Mouse (Mus musculus) ovary, adult 18-20 months (tissue): ENCODE measurements around the gene Tmem207.
"Not testable (repeated sequence)": the region's sequence is repeated elsewhere in the genome, so short reads cannot be mapped to it uniquely, and the experiment has no call there.

Experiments used
- DNase-seq: peaks from one replicate; pipeline ENCODE4 v3.0.0; 2022; ENCODE audit warnings: low spot score, mixed read lengths

Gene Tmem207

DNA sequence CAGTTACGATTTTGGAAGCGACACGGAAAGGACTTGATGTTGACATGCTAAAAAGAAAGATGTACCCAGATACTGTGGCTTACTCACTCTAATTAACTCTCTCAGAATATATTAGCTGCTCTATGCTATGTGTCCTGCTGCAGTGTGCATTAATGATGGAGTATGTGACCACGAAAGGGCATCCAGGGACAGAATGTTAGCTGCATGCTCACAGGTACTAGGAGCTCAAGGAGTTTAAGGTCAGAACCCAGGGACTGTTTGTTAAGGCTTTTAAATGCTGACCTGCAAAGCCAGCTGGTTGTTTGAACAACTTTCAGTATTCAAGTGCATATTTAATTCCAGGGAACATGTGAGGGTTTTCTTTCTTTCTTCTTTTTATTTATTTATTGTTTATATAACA lies at the start of gene Tmem207:
TSS of gene Tmem207 (minus strand) at position 101 of the 400 bp plus-strand sequence.
- DNase-seq: no peak

- no peak for DNase-seq
Measured at GRCm38 (mm10) chr16:26574173-26574572, 47.6 kb upstream of the Tmem207 start.

- DNase-seq: no peak
Measured at GRCm38 (mm10) chr16:26571836-26572235, 45.3 kb upstream of the Tmem207 start.

DNA sequence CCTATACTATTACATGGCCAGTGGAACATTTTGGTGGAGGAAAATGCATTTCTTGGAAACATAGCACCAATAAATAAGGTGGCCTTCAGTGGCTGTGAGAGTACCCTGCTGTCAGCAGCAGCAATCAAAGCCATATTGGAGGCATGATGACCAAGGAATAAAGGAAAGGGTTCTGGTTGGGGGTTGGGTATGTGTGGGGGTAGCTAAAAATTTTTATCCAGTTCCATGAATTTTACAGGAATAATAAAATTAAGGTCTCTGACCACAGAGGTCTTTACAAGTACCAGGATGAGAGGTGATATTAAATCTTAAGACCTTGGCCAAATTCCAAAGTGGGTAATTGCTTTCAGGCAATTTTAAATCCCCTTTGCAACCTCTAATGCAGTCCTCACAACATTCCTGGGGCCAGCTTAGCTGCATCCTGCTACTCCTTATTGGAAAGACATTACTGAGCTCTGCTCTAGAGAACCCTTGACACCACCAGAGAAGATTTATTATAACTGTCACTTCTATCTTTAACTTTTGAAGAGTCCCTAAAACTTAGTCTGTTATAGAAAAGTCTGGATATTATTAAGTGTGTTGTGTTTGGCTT lies 42.9 kb upstream of the Tmem207 start:
- DNase-seq: no peak

- no peak for DNase-seq
Measured at GRCm38 (mm10) chr16:26562771-26563170, 36.2 kb upstream of the Tmem207 start.

DNA sequence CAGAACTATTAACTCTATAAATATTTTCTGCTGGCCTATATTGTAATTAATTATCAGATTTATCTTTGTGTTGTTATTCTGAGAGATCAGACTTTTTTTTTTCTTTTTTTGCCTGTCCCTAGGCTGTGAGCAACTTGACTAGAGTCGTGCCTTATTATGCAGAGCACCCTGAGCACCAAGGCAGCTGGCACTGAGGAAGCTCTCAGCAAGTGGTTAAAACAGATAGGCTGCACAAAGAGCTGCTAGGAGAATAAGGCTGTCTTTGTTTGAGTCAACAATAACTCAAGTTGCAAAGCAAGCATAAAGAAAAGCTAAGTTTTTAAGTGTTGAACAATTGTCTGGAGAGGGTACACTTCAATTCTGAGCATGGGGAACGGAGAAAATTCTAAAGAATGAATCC lies 35.2 kb upstream of the Tmem207 start:
- DNase-seq: no peak

DNA sequence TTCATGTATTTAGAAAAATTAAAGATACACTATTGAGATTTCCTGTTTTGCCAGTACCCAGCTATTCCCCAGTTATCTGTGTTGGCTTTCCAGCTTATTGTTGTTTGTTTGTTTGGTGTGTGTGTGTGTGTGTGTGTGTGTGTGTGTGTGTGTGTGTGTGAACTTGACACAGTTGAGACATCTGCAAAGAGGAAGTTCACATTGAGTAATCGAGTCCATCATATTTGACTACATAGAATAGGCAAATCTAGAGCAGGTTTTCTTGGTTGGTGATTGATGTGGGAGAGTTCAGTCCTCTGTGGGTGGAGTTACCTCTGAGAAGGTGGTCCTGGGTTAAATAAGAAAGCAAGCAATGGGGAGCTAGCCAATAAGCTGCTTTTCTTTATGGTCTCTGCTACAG lies 32.2 kb upstream of the Tmem207 start:
- DNase-seq: no peak

GRCm38 (mm10) chr16:26552234-26552633 lies 25.7 kb upstream of the Tmem207 start:
- no peak for DNase-seq

- no peak for DNase-seq
Measured at GRCm38 (mm10) chr16:26549221-26549620, 22.7 kb upstream of the Tmem207 start.

GRCm38 (mm10) chr16:26546879-26547206 lies 20.3 kb upstream of the Tmem207 start:
- no peak for DNase-seq

DNA sequence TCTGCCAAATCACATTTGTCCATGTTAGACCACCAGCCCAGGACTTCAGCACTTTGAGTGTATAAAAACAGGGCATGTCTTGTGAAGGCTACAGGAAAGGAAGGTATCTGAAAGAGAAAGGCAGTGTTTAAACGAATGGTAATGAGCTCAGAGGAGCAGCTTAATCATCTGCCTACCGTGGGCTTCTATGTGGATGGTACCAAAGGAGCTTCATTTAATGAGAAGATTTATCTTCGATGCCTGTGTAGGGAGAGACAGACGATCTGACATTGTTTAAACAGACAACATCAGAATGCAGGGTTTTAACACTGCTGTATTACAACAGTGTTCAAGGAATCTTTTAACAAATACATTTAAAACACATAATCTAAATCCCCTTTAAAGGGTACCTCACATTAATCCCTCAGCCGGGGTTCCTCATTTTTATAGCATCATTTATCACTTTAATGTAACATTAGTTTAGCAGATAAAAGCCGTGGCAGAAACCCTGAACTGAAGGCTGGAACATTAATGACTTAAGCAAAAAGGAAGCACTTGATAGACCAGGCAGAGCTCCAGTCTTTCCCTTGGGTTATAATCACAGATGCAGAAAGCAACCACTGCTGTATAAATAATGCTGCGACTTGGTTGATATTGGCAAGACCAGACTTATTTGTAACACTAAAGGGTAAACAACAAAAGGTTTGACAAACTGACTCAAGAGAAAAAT lies 19.8 kb upstream of the Tmem207 start:
- DNase-seq: no peak

GRCm38 (mm10) chr16:26532287-26532686 lies 5.7 kb upstream of the Tmem207 start:
- no peak for DNase-seq

DNA sequence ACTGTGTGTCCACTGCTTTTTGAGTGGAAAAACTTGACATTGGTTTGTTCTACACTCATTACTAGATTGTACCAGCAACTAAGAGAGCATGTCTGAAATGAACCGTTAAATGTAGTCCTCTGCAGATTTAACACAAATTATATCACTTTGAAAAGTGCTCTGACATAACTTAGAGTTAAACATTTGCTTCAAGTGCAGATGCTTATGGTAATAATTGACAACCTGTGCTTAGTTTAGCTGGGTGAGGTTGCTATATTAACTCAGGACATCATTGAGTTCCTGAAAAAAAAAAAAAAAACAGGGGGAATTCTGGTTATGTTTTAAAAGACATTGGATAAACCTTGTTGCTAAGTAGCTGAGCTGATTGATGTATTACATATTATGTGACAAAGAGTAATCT lies 3.9 kb upstream of the Tmem207 start:
- DNase-seq: no peak

DNA sequence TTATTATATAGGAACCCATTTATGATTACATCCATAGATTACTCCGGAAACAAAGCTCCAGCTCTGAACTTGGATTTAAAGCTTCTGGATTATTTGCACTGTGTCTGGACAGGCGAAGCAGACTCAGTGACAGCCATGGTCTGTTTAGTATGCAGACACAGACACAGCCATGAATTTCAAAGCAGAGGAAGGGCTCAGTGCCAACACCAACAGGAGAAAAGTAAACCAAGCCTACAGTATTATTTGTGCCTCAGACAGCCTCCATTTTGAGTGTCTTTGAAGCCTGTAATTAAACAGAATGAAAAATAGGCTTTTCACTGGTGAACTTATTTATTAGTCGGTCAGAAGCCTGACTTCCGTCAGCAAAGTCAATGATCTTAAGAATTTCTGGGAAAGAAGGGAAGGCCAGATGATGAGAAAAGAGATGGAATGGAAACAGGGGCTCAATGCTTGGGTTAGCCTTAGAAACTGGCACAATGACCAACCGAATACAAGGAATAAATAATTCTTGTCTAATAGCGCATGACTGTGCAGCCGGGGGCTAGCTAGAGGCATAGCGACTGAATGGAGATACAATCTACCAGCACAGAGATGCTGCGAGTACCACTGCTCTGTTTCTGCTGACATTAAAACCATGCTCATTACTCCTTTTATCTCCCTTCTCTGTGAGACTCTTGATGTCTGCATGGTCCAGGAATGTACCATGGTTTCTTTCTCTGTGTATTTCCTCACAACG lies 1.5 kb upstream of the Tmem207 start:
- no peak for DNase-seq

- DNase-seq: no peak
Measured at GRCm38 (mm10) chr16:26525832-26526231, 737 bp downstream of the Tmem207 start.

GRCm38 (mm10) chr16:26519596-26519995 lies 7.0 kb downstream of the Tmem207 start:
- no peak for DNase-seq

DNA sequence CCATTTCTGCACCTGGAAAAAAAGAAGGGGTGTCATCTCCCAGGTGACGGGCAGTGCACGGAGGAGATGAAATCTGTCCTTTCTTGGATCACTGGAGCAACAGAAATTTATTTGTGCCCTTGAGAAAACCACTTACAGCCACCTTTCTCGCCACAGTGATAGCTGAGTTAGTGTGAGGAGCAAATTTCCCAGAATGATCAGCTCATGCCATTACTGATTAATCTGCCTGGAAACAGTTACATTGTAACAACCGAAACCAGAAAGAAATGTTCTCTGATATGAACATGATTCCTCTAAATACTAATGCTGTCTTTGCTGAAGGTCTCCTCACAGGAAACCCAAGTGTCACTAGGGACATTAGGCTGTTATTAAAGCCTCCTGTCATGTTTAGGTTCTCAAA lies 21.6 kb downstream of the Tmem207 start:
- no peak for DNase-seq

GRCm38 (mm10) chr16:26500738-26501137 lies 25.8 kb downstream of the Tmem207 start:
- no peak for DNase-seq

DNA sequence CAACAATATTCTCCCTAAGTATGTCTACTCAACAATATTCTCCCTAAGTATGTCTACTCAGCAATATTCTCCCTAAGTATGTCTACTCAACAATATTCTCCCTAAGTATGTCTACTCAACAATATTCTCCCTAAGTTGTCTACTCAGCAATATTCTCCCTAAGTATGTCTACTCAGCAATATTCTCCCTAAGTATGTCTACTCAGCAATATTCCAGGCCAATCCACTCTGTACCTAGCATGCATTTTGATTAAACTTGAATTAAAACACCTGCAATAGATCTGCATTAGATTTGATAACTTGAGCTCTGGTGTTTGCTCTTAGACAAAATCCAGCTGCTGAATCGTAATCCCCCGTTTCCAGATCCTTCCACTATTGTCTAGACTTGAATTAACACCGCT lies 26.9 kb downstream of the Tmem207 start:
- DNase-seq: not testable (repeated sequence)

DNA sequence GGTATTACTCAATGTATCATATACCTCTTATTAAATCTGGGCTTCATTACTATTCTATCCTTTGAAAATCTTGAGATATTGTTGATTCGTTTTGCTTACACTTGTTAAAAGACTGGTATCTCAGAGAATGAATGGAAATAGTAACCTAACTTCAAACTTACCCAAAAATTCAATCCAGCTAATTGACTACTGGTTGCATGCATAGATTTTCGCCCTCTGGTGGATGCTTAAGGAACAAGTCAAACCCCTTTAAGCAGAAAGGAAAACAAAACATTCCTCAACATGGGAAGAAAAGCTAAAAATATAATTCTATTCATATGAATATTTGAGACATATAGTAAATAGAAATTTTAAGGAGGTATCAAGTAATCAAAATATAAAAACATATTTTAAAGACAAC lies 30.8 kb downstream of the Tmem207 start:
- DNase-seq: no peak

DNA sequence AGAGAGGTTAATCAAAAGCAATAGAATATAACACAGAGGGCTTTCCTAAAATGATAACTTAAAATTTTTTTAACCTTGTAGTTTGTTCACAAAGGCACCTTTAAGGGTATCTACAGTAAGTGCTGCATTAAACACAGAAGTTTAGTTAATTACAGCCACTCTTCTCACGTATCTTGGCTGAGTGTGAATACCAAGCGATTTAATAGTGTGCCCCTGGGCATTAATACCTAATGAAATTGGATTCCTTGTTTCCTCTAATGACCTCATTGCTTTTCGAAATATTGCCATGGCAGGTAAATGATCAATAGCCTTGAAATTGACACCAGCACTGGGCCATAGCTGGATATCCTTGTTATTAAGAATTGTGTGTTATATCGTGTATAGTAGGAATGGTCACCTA lies 55.3 kb downstream of the Tmem207 start:
- no peak for DNase-seq

- no peak for DNase-seq
Measured at GRCm38 (mm10) chr16:26466535-26466934, 60.0 kb downstream of the Tmem207 start.

GRCm38 (mm10) chr16:26462835-26463234 lies 63.7 kb downstream of the Tmem207 start, which contains the start of gene Cldn16:
TSS of gene Cldn16 (plus strand) at chr16:26463135.
- no peak for DNase-seq
